Mouse (Mus musculus) C2C12 (cell line): ENCODE results near the gene Ssbp3. TPM values are rescaled to one million over a fixed set of nuclear protein-coding genes. Genes with fewer than 3 reads are reported as not detected.

Experiments
- H3K27me3 ChIP-seq: one replicate; pipeline ENCODE4 v1.6.1; 2011; ENCODE audit not compliant: control insufficient read depth, insufficient read depth, insufficient read length
- H3K36me3 ChIP-seq: one replicate; pipeline ENCODE4 v1.6.1; 2011; ENCODE audit not compliant: control insufficient read depth, insufficient read depth
- H3K4me3 ChIP-seq: one replicate; pipeline ENCODE4 v1.5.1; 2011; ENCODE audit warnings: mild to moderate bottlenecking, control low read depth; ENCODE audit not compliant: poor library complexity, insufficient read depth, severe bottlenecking
- H3K79me2 ChIP-seq: one replicate; pipeline ENCODE4 v1.6.1; 2011; ENCODE audit not compliant: control insufficient read depth, insufficient read depth
- H3K79me3 ChIP-seq: one replicate; pipeline ENCODE4 v1.6.1; 2011; ENCODE audit warnings: low read depth, control low read depth
- H3ac ChIP-seq: one replicate; pipeline ENCODE3; 2011; ENCODE audit warnings: low read depth; ENCODE audit not compliant: control insufficient read depth, insufficient read length
- CEBPB ChIP-seq: IDR thresholded peaks from one replicate; pipeline ENCODE4 v1.6.1; 2011; ENCODE audit warnings: low read depth, mild to moderate bottlenecking, control low read depth, moderate library complexity
- CTCF ChIP-seq: IDR thresholded peaks from one replicate; pipeline ENCODE4 v1.5.1; 2011; ENCODE audit not compliant: control insufficient read depth, insufficient read depth, insufficient read length
- FOSL1 ChIP-seq: IDR thresholded peaks from one replicate; pipeline ENCODE4 v1.8.0; 2011; ENCODE audit warnings: mild to moderate bottlenecking, low read length; ENCODE audit not compliant: poor library complexity, insufficient read depth, severe bottlenecking
- MAX ChIP-seq: IDR thresholded peaks from one replicate; pipeline ENCODE4 v1.6.1; 2011; ENCODE audit warnings: mild to moderate bottlenecking, control low read depth
- MYOD1 ChIP-seq: IDR thresholded peaks from one replicate; pipeline ENCODE4 v1.6.1; 2011; ENCODE audit warnings: low read depth; ENCODE audit not compliant: control insufficient read depth, insufficient read length
- MYOG ChIP-seq: IDR thresholded peaks from one replicate; pipeline ENCODE4 v1.6.1; 2011; ENCODE audit not compliant: control insufficient read depth, insufficient read length; ENCODE audit errors: extremely low read depth
- USF1 ChIP-seq: IDR thresholded peaks from one replicate; pipeline ENCODE4 v1.6.1; 2011; ENCODE audit warnings: low read depth, mild to moderate bottlenecking, control low read depth, moderate library complexity
- polyA plus RNA-seq: library from polyadenylated mRNA; unstranded; fragments of >200 nt; fragmentation: generic; extraction: Trizol; gene quantifications from one replicate; pipeline ENCODE4 v1.2.1, GENCODE M21; 2012; ENCODE audit warnings: missing spikeins

Gene Ssbp3
- polyA plus RNA-seq, 1 experiment, result 74.7 TPM

GRCm38 (mm10) chr4:106913411-106914049 lies 3.0 kb downstream of the Ssbp3 start:
- TF ChIP-seq MAX (no peak), CEBPB (no peak), MYOG (no peak), FOSL1 (no peak), CTCF (no peak), MYOD1 (no peak), USF1 (no peak)
- Histone ChIP-seq H3K27me3 (no peaks in the 10 kb centered on the region), H3K36me3 (peaks cover 46% of the 10 kb centered on the region), H3K79me2 (peaks cover 69% of the 10 kb centered on the region), H3K4me3 (peak overlapping the region; percentile 69), H3K79me3 (peaks cover 34% of the 10 kb centered on the region), H3ac (peak overlapping the region; percentile 66)

- Histone ChIP-seq H3K36me3 (peaks cover 64% of the 10 kb centered on the region), H3K27me3 (no peaks in the 10 kb centered on the region), H3ac (no peak overlapping the region), H3K4me3 (no peak overlapping the region), H3K79me2 (peaks cover 86% of the 10 kb centered on the region), H3K79me3 (peaks cover 46% of the 10 kb centered on the region)
- TF ChIP-seq CEBPB, result no peak
- no peak for TF ChIP-seq MYOG
- TF ChIP-seq MYOD1, result no peak
- TF ChIP-seq USF1, result no peak
- no peak for TF ChIP-seq CTCF
- TF ChIP-seq FOSL1, result no peak
Observed at GRCm38 (mm10) chr4:106915265-106915664, 4.8 kb downstream of the Ssbp3 start.

- H3K79me3 ChIP-seq, result peaks cover 47% of the 10 kb centered on the region
- H3K4me3 ChIP-seq, result no peak overlapping the region
- H3K36me3 ChIP-seq, result peaks cover 83% of the 10 kb centered on the region
- no peak for TF ChIP-seq CTCF
- no peak for TF ChIP-seq MYOD1
- no peak for TF ChIP-seq CEBPB
- TF ChIP-seq FOSL1, result no peak
- TF ChIP-seq MAX, result no peak
- TF ChIP-seq MYOG, result no peak
- TF ChIP-seq USF1, result no peak
- peaks cover 96% of the 10 kb centered on the region for H3K79me2 ChIP-seq
- no peak overlapping the region for H3ac ChIP-seq
- H3K27me3 ChIP-seq, result no peaks in the 10 kb centered on the region
Observed at GRCm38 (mm10) chr4:106918263-106918662, 7.8 kb downstream of the Ssbp3 start.

GRCm38 (mm10) chr4:106920119-106920518 lies 9.6 kb downstream of the Ssbp3 start:
- H3K27me3 ChIP-seq, result no peaks in the 10 kb centered on the region
- H3K79me2 ChIP-seq, result peaks cover 96% of the 10 kb centered on the region
- TF ChIP-seq USF1 (no peak), MYOD1 (no peak), MAX (no peak), FOSL1 (no peak), MYOG (no peak), CEBPB (no peak), CTCF (no peak)
- peaks cover 87% of the 10 kb centered on the region for H3K36me3 ChIP-seq
- H3ac ChIP-seq, result no peak overlapping the region
- H3K79me3 ChIP-seq, result peaks cover 42% of the 10 kb centered on the region
- H3K4me3 ChIP-seq, result no peak overlapping the region

- TF ChIP-seq CTCF (no peak), MYOG (no peak), MAX (no peak), FOSL1 (no peak), CEBPB (no peak), USF1 (no peak), MYOD1 (no peak)
- no peaks in the 10 kb centered on the region for H3K27me3 ChIP-seq
- H3K4me3 ChIP-seq, result no peak overlapping the region
- peaks cover 96% of the 10 kb centered on the region for H3K79me2 ChIP-seq
- peaks cover 84% of the 10 kb centered on the region for H3K36me3 ChIP-seq
- H3K79me3 ChIP-seq, result peaks cover 44% of the 10 kb centered on the region
- H3ac ChIP-seq, result no peak overlapping the region
Observed at GRCm38 (mm10) chr4:106921375-106922336, 11.2 kb downstream of the Ssbp3 start.
